Mouse (Mus musculus) lung, postnatal 0 days (tissue): ENCODE results near the gene Itgb5. TPM values are rescaled to one million over a fixed set of nuclear protein-coding genes. Genes with fewer than 3 reads are reported as not detected.
A peak's percentile ranks its signal among the peaks of the same experiment; 100 is the strongest.

ENCODE experiments used
- ATAC-seq: fragments of 200-750 bp; cut with Nextera tagmentation; 2 replicates; pipeline ENCODE4 v1.8.0; 2017; ENCODE audit warnings: moderate library complexity
- DNase-seq: peaks from one replicate; pipeline ENCODE4 v3.0.0-alpha.2; 2016; ENCODE audit warnings: low spot score
- H3K27ac ChIP-seq: fragments of 300-500 bp; sonication (generic); 2 replicates; pipeline ENCODE4 v1.5.1; 2014; ENCODE audit warnings: antibody characterized with exemption, mild to moderate bottlenecking, low read length, mixed read lengths
- H3K27me3 ChIP-seq: fragments of 300-500 bp; sonication (generic); replicated peaks from 2 replicates; pipeline ENCODE4 v1.6.1; 2014; ENCODE audit warnings: low read length, mixed read lengths; ENCODE audit not compliant: insufficient read depth
- H3K36me3 ChIP-seq: fragments of 300-500 bp; sonication (generic); 2 replicates; pipeline ENCODE4 v1.6.1; 2014; ENCODE audit warnings: low read length, mixed read lengths; ENCODE audit not compliant: insufficient read depth
- H3K4me1 ChIP-seq: fragments of 300-500 bp; sonication (generic); 2 replicates; pipeline ENCODE4 v1.6.1; 2014; ENCODE audit warnings: antibody characterized with exemption, low read depth, low read length, mixed read lengths; ENCODE audit not compliant: insufficient read depth
- H3K4me2 ChIP-seq: fragments of 300-500 bp; sonication (generic); replicated peaks from 2 replicates; pipeline ENCODE4 v1.6.1; 2014; ENCODE audit warnings: low read depth, mild to moderate bottlenecking, low read length, moderate library complexity, mixed read lengths
- H3K4me3 ChIP-seq: fragments of 300-500 bp; sonication (generic); 2 replicates; pipeline ENCODE4 v1.5.1; 2014; ENCODE audit warnings: low read depth, low read length
- H3K9ac ChIP-seq: fragments of 300-500 bp; sonication (generic); replicated peaks from 2 replicates; pipeline ENCODE4 v1.6.1; 2014; ENCODE audit warnings: low read depth, mild to moderate bottlenecking
- H3K9me3 ChIP-seq: fragments of 300-500 bp; sonication (generic); 2 replicates; pipeline ENCODE4 v1.6.1; 2016; ENCODE audit warnings: low read length, mixed read lengths
- CTCF ChIP-seq: IDR thresholded peaks from 2 replicates; pipeline ENCODE4 v1.5.1; 2016; ENCODE audit warnings: antibody characterized with exemption, mild to moderate bottlenecking
- EP300 ChIP-seq: IDR thresholded peaks from 2 replicates; pipeline ENCODE4 v1.6.1; 2016; ENCODE audit warnings: antibody characterized with exemption, mild to moderate bottlenecking, control low read depth
- WGBS: fragments of 180-500 bp; shearing (Covaris S2); extraction: QIAGEN DNeasy Blood & Tissue Kit; methylation state at CpG from one replicate; pipeline ENCODE4 v1.1.7; 2014; 5-methylcytosine and 5-hydroxymethylcytosine counted together
- polyA plus RNA-seq: library from polyadenylated mRNA; unstranded; fragments of >200 nt; fragmentation: Nextera tagmentation; extraction: Ambion mirVana; gene quantifications from 2 replicates; pipeline ENCODE4 v1.2.1, GENCODE M21; 2015

Gene Itgb5
- polyA plus RNA-seq, 1 experiment from 2014 or later = 34.5 TPM

DNA sequence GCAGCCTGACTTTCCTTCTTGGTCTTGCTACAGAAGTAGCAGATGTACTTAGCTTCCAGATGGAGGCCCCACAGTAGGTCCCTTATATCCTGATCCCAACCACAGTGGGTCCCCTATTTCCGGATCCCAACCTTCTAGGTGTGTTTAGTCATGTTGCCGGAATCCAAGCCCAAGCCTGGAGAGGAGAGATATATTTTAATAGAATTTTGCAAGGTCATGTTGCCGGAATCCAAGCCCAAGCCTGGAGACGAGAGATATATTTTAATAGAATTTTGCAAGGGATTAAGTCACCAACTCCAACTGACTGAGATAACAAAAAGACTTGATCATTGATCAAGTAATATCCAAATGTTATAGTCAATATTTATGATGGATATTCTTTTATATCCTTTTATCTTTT, 51.3 kb downstream of the Itgb5 start:
- no peaks in the 10 kb centered on the region for H3K27me3 ChIP-seq
- no peak for ATAC-seq
- no peak for DNase-seq
- no peak overlapping the region for H3K4me2 ChIP-seq
- H3K4me1 ChIP-seq = peaks cover 3% of the 10 kb centered on the region; the same call in 1 of the 2 replicates
- 90% methylated on average over 4 of the region's 4 CpGs for WGBS
- no peak overlapping the region for H3K27ac ChIP-seq
- TF ChIP-seq CTCF = no peak
- no peak for TF ChIP-seq EP300
- H3K4me3 ChIP-seq = no peak overlapping the region
- H3K9me3 ChIP-seq = no peaks in the 10 kb centered on the region
- no peaks in the 10 kb centered on the region for H3K36me3 ChIP-seq
- H3K9ac ChIP-seq = no peak overlapping the region

DNA sequence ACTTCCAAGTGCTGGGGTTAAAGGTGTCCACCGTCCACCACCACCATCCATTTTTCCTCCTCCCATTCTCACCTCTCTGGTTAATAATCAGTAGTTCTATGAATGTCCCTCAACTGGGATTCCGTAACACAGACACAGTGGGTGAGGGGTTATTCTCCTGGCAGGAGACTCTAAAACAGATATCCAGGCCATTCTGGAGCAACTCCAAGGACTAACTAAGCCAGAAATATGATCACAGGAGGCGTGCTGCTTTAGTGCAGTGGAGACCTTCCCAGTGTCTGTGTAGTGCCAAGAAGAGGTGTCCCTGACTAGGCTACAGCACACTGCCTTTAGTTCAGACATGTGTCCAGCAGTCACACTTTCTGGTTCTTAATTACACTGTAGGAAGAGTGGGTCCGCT, 53.1 kb downstream of the Itgb5 start:
- H3K27ac ChIP-seq = 0 out of 2 replicates have a peak overlapping the region, but pooled peaks have one; percentile 43
- ATAC-seq = peak; percentile 56
- H3K9me3 ChIP-seq = no peaks in the 10 kb centered on the region
- H3K4me1 ChIP-seq = peaks cover 3% of the 10 kb centered on the region; the same call in 1 of the 2 replicates
- H3K4me3 ChIP-seq = no peak overlapping the region
- WGBS = 55% methylated on average over 4 of the region's 4 CpGs
- H3K4me2 ChIP-seq = no peak overlapping the region
- TF ChIP-seq EP300 (0 out of 2 replicates have a peak, but pooled peaks have one; percentile 11), CTCF (no peak)
- no peaks in the 10 kb centered on the region for H3K27me3 ChIP-seq
- DNase-seq = peak; percentile 78
- no peaks in the 10 kb centered on the region for H3K36me3 ChIP-seq
- no peak overlapping the region for H3K9ac ChIP-seq

DNA sequence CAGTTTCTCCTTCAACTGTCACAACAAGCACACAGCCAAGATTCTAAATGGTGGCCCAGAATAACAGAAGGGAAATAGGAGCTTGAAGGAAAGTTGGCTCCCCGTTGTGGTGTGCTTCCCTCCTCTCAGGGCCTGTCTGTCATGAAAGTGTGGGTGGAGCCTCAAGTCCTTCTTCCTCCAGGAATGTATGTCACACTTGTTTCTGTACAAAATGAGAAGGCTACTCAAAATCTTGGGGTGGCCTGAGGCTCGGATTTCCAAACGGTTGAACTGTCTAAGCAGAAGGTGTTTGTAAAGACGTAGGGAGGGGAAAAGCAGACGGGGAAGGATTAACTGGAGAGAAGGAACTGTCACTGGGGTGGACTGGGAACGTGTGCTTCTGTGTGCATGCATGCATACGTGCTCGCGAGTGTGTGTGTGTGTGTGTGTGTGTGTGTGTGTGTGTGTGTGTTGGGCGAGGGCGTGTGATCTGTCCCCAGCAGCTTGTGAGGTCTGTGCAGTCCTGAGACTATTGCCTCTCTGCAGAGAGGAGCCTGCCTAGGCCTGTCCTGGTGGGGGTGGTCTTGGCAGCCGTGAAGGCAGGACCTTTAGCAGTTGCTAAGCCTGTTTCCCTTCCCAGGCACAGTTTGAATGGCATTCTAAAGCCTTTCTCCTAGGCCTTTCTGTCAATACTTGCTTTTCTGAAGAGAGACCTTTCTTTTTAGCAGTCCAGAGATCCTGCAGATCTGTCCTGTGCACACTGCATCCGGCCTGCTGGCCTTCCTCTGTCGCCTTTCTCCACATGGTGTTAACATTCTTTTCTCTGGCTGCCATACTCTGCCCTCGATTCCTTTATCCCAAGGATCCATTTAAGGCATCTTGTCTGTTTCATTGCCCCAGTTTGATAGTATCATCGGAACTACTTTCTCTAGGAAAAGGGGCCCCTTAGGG, 53.8 kb downstream of the Itgb5 start:
- peak; percentile 76 for DNase-seq
- H3K4me3 ChIP-seq = no peak overlapping the region
- TF ChIP-seq CTCF = no peak
- TF ChIP-seq EP300 = no peak
- H3K4me2 ChIP-seq = no peak overlapping the region
- no peak overlapping the region for H3K9ac ChIP-seq
- ATAC-seq = peak; percentile 37
- no peaks in the 10 kb centered on the region for H3K36me3 ChIP-seq
- 0 out of 2 replicates have a peak overlapping the region, but pooled peaks have one; percentile 43 for H3K27ac ChIP-seq
- H3K9me3 ChIP-seq = no peaks in the 10 kb centered on the region
- no peaks in the 10 kb centered on the region for H3K27me3 ChIP-seq
- WGBS = 30% methylated on average over 13 of the region's 16 CpGs
- peaks cover 2% of the 10 kb centered on the region; the same call in 1 of the 2 replicates for H3K4me1 ChIP-seq

DNA sequence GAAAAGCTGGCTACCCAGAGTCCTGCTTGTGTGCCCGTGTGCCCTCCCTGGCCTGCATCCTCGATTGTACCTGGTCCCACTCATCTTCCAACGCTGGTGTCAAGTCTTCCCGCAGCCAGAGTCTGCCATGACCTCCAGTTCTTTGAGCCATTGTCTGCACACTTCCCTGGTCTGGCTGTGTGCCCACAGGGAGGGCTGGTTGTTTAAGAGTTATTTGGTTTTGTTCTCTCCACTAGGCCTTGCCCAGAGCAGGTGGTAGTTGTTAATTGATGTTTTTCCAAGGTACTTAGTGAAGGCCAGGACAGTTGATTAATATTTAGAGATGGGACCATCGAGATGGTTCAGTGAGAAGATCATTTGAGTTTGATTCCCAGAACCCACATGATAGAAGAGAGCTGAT, 54.7 kb downstream of the Itgb5 start:
- H3K27me3 ChIP-seq = no peaks in the 10 kb centered on the region
- no peaks in the 10 kb centered on the region for H3K9me3 ChIP-seq
- H3K4me1 ChIP-seq = no peaks in the 10 kb centered on the region; the same call in 1 of the 2 replicates
- no peak overlapping the region for H3K27ac ChIP-seq
- no peak overlapping the region for H3K4me3 ChIP-seq
- no peaks in the 10 kb centered on the region for H3K36me3 ChIP-seq
- DNase-seq (no peak), ATAC-seq (no peak)
- no peak overlapping the region for H3K4me2 ChIP-seq
- no peak overlapping the region for H3K9ac ChIP-seq
- no peak for TF ChIP-seq CTCF
- WGBS = 55% methylated on average over 5 of the region's 5 CpGs

DNA sequence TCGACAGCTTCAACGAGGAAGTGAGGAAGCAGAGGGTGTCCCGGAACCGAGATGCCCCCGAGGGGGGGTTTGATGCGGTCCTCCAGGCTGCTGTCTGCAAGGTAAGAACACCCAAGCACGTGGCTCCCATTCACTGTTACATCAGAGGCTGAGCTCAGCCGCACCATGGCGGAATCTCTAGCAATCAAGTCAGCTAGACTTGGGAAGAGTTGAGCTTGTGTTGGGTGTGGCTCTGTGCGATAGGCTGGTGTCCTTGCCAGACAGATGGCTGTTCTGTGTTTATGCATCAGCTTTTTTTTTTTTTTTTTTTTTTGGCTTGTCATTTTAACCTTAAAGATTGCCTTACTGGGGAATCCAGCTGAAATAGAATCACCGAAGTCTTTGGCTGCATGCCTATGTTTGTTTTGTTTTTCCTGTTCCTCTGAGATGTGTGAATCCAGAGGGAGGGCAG, 55.6 kb downstream of the Itgb5 start:
- Histone ChIP-seq H3K9me3 (no peaks in the 10 kb centered on the region), H3K4me2 (no peak overlapping the region), H3K4me3 (no peak overlapping the region), H3K36me3 (no peaks in the 10 kb centered on the region), H3K9ac (no peak overlapping the region), H3K27me3 (no peaks in the 10 kb centered on the region), H3K27ac (no peak overlapping the region), H3K4me1 (no peaks in the 10 kb centered on the region; the same call in 1 of the 2 replicates)
- peak; percentile 35 for DNase-seq
- WGBS = 46% methylated on average over 11 of the region's 11 CpGs
- ATAC-seq = no peak
- no peak for TF ChIP-seq CTCF
- no peak for TF ChIP-seq EP300

DNA sequence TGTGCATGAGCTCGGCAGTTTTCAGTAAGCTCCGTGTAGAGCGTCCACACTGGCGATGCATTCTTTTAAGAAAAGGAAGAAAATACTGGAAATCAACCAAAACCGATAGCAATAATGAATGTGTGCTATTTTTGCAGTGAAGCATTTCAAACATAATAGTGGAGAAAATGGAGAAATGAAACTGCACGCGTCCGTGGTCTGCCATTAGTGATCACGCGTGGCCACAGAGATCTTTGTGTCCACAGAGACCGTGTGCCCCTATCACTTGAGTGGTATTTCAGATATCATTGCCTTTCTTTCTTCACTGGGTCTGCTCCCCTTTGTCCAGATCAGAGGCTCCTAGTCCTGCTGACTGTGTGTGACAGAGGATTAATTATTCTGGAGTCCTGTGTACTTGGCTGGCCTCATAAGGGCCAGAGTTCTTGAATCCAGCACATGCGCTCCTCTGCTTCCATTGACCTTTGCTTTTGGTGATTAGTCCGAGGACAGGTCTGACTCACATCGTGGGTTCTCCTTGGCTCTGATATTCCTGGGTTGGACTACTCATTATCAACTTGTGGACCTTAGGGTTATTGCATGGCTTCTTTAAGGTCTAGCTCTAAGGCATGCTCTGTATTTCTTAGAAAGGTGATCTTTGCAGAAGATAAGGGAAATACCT, 56.3 kb downstream of the Itgb5 start:
- H3K27ac ChIP-seq = no peak overlapping the region
- WGBS = 80% methylated on average over 14 of the region's 14 CpGs
- ATAC-seq = no peak

More for the DNA sequence above, 56.3 kb downstream of the Itgb5 start:
- H3K9ac ChIP-seq = no peak overlapping the region
- DNase-seq = no peak
- H3K4me3 ChIP-seq = no peak overlapping the region
- no peak overlapping the region for H3K4me2 ChIP-seq
- H3K27me3 ChIP-seq = no peaks in the 10 kb centered on the region
- H3K4me1 ChIP-seq = no peaks in the 10 kb centered on the region; the same call in 1 of the 2 replicates
- no peaks in the 10 kb centered on the region for H3K36me3 ChIP-seq
- no peaks in the 10 kb centered on the region for H3K9me3 ChIP-seq
- TF ChIP-seq CTCF (no peak), EP300 (no peak)
